Mouse (Mus musculus) adrenal gland (tissue): Measurements from ENCODE around the gene Pnpla1.
"Not testable (repeated sequence)": the region's sequence is repeated elsewhere in the genome, so short reads cannot be mapped to it uniquely, and the experiment has no call there.

Experiments used
- intact Hi-C: fragments of 180-260 bp; cut with DNase I; formaldehyde crosslinking; loops from one replicate; pipeline ENCODE4 v1.15.1; 2025

Gene Pnpla1

GRCm38 (mm10) chr17:28841947-28842346, 16.3 kb upstream of the Pnpla1 start:
- intact Hi-C loops: not testable (repeated sequence)

- intact Hi-C loops: no loop called here
These were observed 14.5 kb upstream of the Pnpla1 start for GRCm38 (mm10) chr17:28843665-28844064.

- intact Hi-C loops: no loop called here
These were observed 11.1 kb upstream of the Pnpla1 start for GRCm38 (mm10) chr17:28846974-28847617.

- intact Hi-C loops: no loop called here
These were observed 7.7 kb upstream of the Pnpla1 start for GRCm38 (mm10) chr17:28850511-28850910.

- intact Hi-C loops: no loop called here
These were observed 3.8 kb upstream of the Pnpla1 start for GRCm38 (mm10) chr17:28854377-28854776.

- intact Hi-C loops: no loop called here
These were observed 2.9 kb upstream of the Pnpla1 start for GRCm38 (mm10) chr17:28855166-28855885.

GRCm38 (mm10) chr17:28856030-28856429, 2.2 kb upstream of the Pnpla1 start:
- intact Hi-C loops: no loop called here

- intact Hi-C loops: no loop called here
These were observed 5.7 kb downstream of the Pnpla1 start for GRCm38 (mm10) chr17:28863926-28864325.

GRCm38 (mm10) chr17:28864464-28864863, 6.3 kb downstream of the Pnpla1 start:
- intact Hi-C loops: no loop called here

GRCm38 (mm10) chr17:28866921-28867320, 8.7 kb downstream of the Pnpla1 start:
- intact Hi-C loops: no loop called here

- intact Hi-C loops: no loop called here
These were observed 9.2 kb downstream of the Pnpla1 start for GRCm38 (mm10) chr17:28867381-28867780.

- intact Hi-C loops: no loop called here
These were observed 11.3 kb downstream of the Pnpla1 start for GRCm38 (mm10) chr17:28869412-28870110.

GRCm38 (mm10) chr17:28870435-28870834, 12.2 kb downstream of the Pnpla1 start:
- intact Hi-C loops: no loop called here

- intact Hi-C loops: no loop called here
These were observed 13.6 kb downstream of the Pnpla1 start for GRCm38 (mm10) chr17:28871831-28872230.

GRCm38 (mm10) chr17:28872322-28872721, 14.1 kb downstream of the Pnpla1 start:
- intact Hi-C loops: no loop called here

GRCm38 (mm10) chr17:28874216-28874615, 16.0 kb downstream of the Pnpla1 start:
- intact Hi-C loops: no loop called here

- intact Hi-C loops: no loop called here
These were observed 16.6 kb downstream of the Pnpla1 start for GRCm38 (mm10) chr17:28874825-28875224.

GRCm38 (mm10) chr17:28875316-28875715, 17.1 kb downstream of the Pnpla1 start:
- intact Hi-C loops: no loop called here

GRCm38 (mm10) chr17:28876331-28876730, 18.1 kb downstream of the Pnpla1 start:
- intact Hi-C loops: no loop called here

- intact Hi-C loops: no loop called here
These were observed 18.6 kb downstream of the Pnpla1 start for GRCm38 (mm10) chr17:28876821-28877220.

- intact Hi-C loops: loop anchor here (5.0 kb wide), 1 partner anchor 47 kb away; no protein-coding TSS in a partner anchor
These were observed 21.8 kb downstream of the Pnpla1 start for GRCm38 (mm10) chr17:28879931-28880391.

- intact Hi-C loops: loop anchor here (5.0 kb wide), 1 partner anchor 45 kb away; no protein-coding TSS in a partner anchor
These were observed 24.1 kb downstream of the Pnpla1 start for GRCm38 (mm10) chr17:28882316-28882715.
